Mouse (Mus musculus) intestine, embryonic 16.5 days (tissue): ENCODE measurements around the gene Myo10. TPM values are rescaled to one million over a fixed set of nuclear protein-coding genes. Genes with fewer than 3 reads are reported as not detected.
A peak's percentile ranks its signal among the peaks of the same experiment; 100 is the strongest.

ENCODE experiments used
- ATAC-seq: fragments of 200-750 bp; cut with Nextera tagmentation; 2 replicates; pipeline ENCODE4 v1.8.0; 2017; ENCODE audit warnings: moderate TSS enrichment, moderate library complexity
- H3K27ac ChIP-seq: fragments of 300-500 bp; sonication (generic); 2 replicates; pipeline ENCODE4 v1.5.1; 2014; ENCODE audit warnings: mild to moderate bottlenecking, low read length
- H3K27me3 ChIP-seq: fragments of 300-500 bp; sonication (generic); replicated peaks from 2 replicates; pipeline ENCODE4 v1.6.1; 2014; ENCODE audit warnings: low read length, control low read depth, mixed read lengths; ENCODE audit not compliant: control insufficient read depth, insufficient read depth
- H3K36me3 ChIP-seq: fragments of 300-500 bp; sonication (generic); 2 replicates; pipeline ENCODE4 v1.6.1; 2014; ENCODE audit warnings: low read length, control low read depth; ENCODE audit not compliant: control insufficient read depth, insufficient read depth
- H3K4me1 ChIP-seq: fragments of 300-500 bp; sonication (generic); 2 replicates; pipeline ENCODE4 v1.6.1; 2014; ENCODE audit warnings: low read length, control low read depth, mixed read lengths; ENCODE audit not compliant: control insufficient read depth, insufficient read depth
- H3K4me2 ChIP-seq: fragments of 300-500 bp; sonication (generic); 2 replicates; pipeline ENCODE4 v1.6.1; 2014; ENCODE audit warnings: low read depth, low read length, control low read depth
- H3K4me3 ChIP-seq: fragments of 300-500 bp; sonication (generic); 2 replicates; pipeline ENCODE4 v1.5.1; 2014; ENCODE audit warnings: mild to moderate bottlenecking, low read length
- H3K9ac ChIP-seq: fragments of 300-500 bp; sonication (generic); 2 replicates; pipeline ENCODE4 v1.6.1; 2014; ENCODE audit warnings: low read depth, low read length
- H3K9me3 ChIP-seq: fragments of 300-500 bp; sonication (generic); 2 replicates; pipeline ENCODE4 v1.6.1; 2016; ENCODE audit warnings: low read length, control low read depth; ENCODE audit not compliant: control insufficient read depth
- WGBS: fragments of 180-500 bp; shearing (Covaris S2); extraction: QIAGEN DNeasy Blood & Tissue Kit; methylation state at CpG from one replicate; pipeline ENCODE4 v1.1.7; 2014; 5-methylcytosine and 5-hydroxymethylcytosine counted together
- polyA plus RNA-seq: library from polyadenylated mRNA; unstranded; fragments of >200 nt; fragmentation: Nextera tagmentation; extraction: Ambion mirVana; gene quantifications from 2 replicates; pipeline ENCODE4 v1.2.1, GENCODE M21; 2015

The Myo10 gene
- polyA plus RNA-seq = 17.7 and 19.2 TPM in 2 replicates

GRCm38 (mm10) chr15:25622200-25622866 lies at the start of gene Myo10:
Gene Myo10, plus strand, starts transcription at chr15:25622525.
- Histone ChIP-seq H3K4me3 (peak within 1 kb of the TSS; percentile 73), H3K27ac (peak within 1 kb of the TSS; percentile 91), H3K9me3 (no peaks in the 10 kb centered on the region), H3K4me2 (peak within 1 kb of the TSS; percentile 57), H3K9ac (peak within 1 kb of the TSS; percentile 86), H3K36me3 (no peaks in the 10 kb centered on the region), H3K27me3 (no peaks in the 10 kb centered on the region), H3K4me1 (peaks cover 19% of the 10 kb centered on the region)
- ATAC-seq = peak; percentile 94
- WGBS = under 1% methylated on average over 53 of the region's 53 CpGs

- no peak overlapping the region for H3K9ac ChIP-seq
- H3K9me3 ChIP-seq = no peaks in the 10 kb centered on the region
- 36% methylated on average over 3 of the region's 3 CpGs for WGBS
- no peaks in the 10 kb centered on the region for H3K36me3 ChIP-seq
- no peak overlapping the region for H3K4me3 ChIP-seq
- peaks cover 9% of the 10 kb centered on the region for H3K4me1 ChIP-seq
- H3K27ac ChIP-seq = no peak overlapping the region
- no peak overlapping the region for H3K4me2 ChIP-seq
- ATAC-seq = no peak
- no peaks in the 10 kb centered on the region for H3K27me3 ChIP-seq
Measured at GRCm38 (mm10) chr15:25573113-25573512, 49.2 kb upstream of the Myo10 start.

GRCm38 (mm10) chr15:25573876-25574601 lies 48.3 kb upstream of the Myo10 start:
- Histone ChIP-seq H3K27ac (no peak overlapping the region), H3K9me3 (no peaks in the 10 kb centered on the region), H3K4me2 (no peak overlapping the region), H3K4me1 (peaks cover 9% of the 10 kb centered on the region), H3K27me3 (no peaks in the 10 kb centered on the region), H3K9ac (no peak overlapping the region), H3K4me3 (no peak overlapping the region), H3K36me3 (no peaks in the 10 kb centered on the region)
- peak; percentile 86 for ATAC-seq
- WGBS = 70% methylated on average over 7 of the region's 7 CpGs

- no peak for ATAC-seq
- peaks cover 9% of the 10 kb centered on the region for H3K4me1 ChIP-seq
- H3K4me2 ChIP-seq = no peak overlapping the region
- H3K27me3 ChIP-seq = no peaks in the 10 kb centered on the region
- no peaks in the 10 kb centered on the region for H3K9me3 ChIP-seq
- WGBS = 80% methylated on average over 8 of the region's 8 CpGs
- H3K9ac ChIP-seq = no peak overlapping the region
- H3K4me3 ChIP-seq = no peak overlapping the region
- no peak overlapping the region for H3K27ac ChIP-seq
- no peaks in the 10 kb centered on the region for H3K36me3 ChIP-seq
Measured at GRCm38 (mm10) chr15:25577327-25578051, 44.8 kb upstream of the Myo10 start.

GRCm38 (mm10) chr15:25578369-25578768 lies 44.0 kb upstream of the Myo10 start:
- Histone ChIP-seq H3K9me3 (no peaks in the 10 kb centered on the region), H3K4me3 (no peak overlapping the region), H3K4me2 (no peak overlapping the region), H3K36me3 (no peaks in the 10 kb centered on the region), H3K27ac (no peak overlapping the region), H3K4me1 (peaks cover 6% of the 10 kb centered on the region), H3K27me3 (no peaks in the 10 kb centered on the region), H3K9ac (no peak overlapping the region)
- 72% methylated on average over 4 of the region's 4 CpGs for WGBS
- ATAC-seq = no peak

- H3K4me3 ChIP-seq = no peak overlapping the region
- WGBS = 56% methylated on average over 6 of the region's 6 CpGs
- no peaks in the 10 kb centered on the region for H3K27me3 ChIP-seq
- no peaks in the 10 kb centered on the region for H3K9me3 ChIP-seq
- no peaks in the 10 kb centered on the region for H3K4me1 ChIP-seq
- no peak overlapping the region for H3K4me2 ChIP-seq
- H3K36me3 ChIP-seq = no peaks in the 10 kb centered on the region
- no peak overlapping the region for H3K27ac ChIP-seq
- H3K9ac ChIP-seq = no peak overlapping the region
- no peak for ATAC-seq
Measured at GRCm38 (mm10) chr15:25580731-25581130, 41.6 kb upstream of the Myo10 start.

GRCm38 (mm10) chr15:25582055-25582454 lies 40.3 kb upstream of the Myo10 start:
- H3K9me3 ChIP-seq = no peaks in the 10 kb centered on the region
- H3K36me3 ChIP-seq = no peaks in the 10 kb centered on the region
- peaks cover 8% of the 10 kb centered on the region for H3K4me1 ChIP-seq
- H3K9ac ChIP-seq = no peak overlapping the region
- 77% methylated on average over 6 of the region's 6 CpGs for WGBS
- no peak overlapping the region for H3K4me2 ChIP-seq
- H3K4me3 ChIP-seq = no peak overlapping the region
- no peak overlapping the region for H3K27ac ChIP-seq
- ATAC-seq = no peak
- no peaks in the 10 kb centered on the region for H3K27me3 ChIP-seq

GRCm38 (mm10) chr15:25583361-25583760 lies 39.0 kb upstream of the Myo10 start:
- no peak overlapping the region for H3K27ac ChIP-seq
- 91% methylated on average over 8 of the region's 8 CpGs for WGBS

GRCm38 (mm10) chr15:25586828-25587227 lies 35.5 kb upstream of the Myo10 start:
- H3K4me3 ChIP-seq = no peak overlapping the region
- 35% methylated on average over 3 of the region's 3 CpGs for WGBS
- H3K9ac ChIP-seq = no peak overlapping the region
- no peaks in the 10 kb centered on the region for H3K36me3 ChIP-seq
- H3K9me3 ChIP-seq = no peaks in the 10 kb centered on the region
- no peak overlapping the region for H3K4me2 ChIP-seq
- peak overlapping the region; percentile 39; the same call in 1 of the 2 replicates for H3K27ac ChIP-seq
- ATAC-seq = peak; percentile 49; the same call in 1 of the 2 replicates
- H3K4me1 ChIP-seq = peaks cover 18% of the 10 kb centered on the region
- H3K27me3 ChIP-seq = no peaks in the 10 kb centered on the region

More at GRCm38 (mm10) chr15:25583361-25583760, 39.0 kb upstream of the Myo10 start:
- no peaks in the 10 kb centered on the region for H3K9me3 ChIP-seq
- H3K4me2 ChIP-seq = no peak overlapping the region
- H3K36me3 ChIP-seq = no peaks in the 10 kb centered on the region
- H3K4me3 ChIP-seq = no peak overlapping the region
- no peak overlapping the region for H3K9ac ChIP-seq
- H3K27me3 ChIP-seq = no peaks in the 10 kb centered on the region
- H3K4me1 ChIP-seq = peaks cover 13% of the 10 kb centered on the region
- no peak for ATAC-seq
